Mouse (Mus musculus) hindbrain, postnatal 0 days (tissue): ENCODE measurements around the gene Frem2. TPM values are rescaled to one million over a fixed set of nuclear protein-coding genes. Genes with fewer than 3 reads are reported as not detected.

Source experiments
- ATAC-seq: fragments of 200-750 bp; cut with Nextera tagmentation; 2 replicates; pipeline ENCODE4 v1.8.0; 2017; ENCODE audit warnings: mild to moderate bottlenecking, moderate TSS enrichment, moderate library complexity
- DNase-seq: peaks from one replicate; pipeline ENCODE4 v3.0.0-alpha.2; 2015; ENCODE audit warnings: low spot score
- H3K27ac ChIP-seq: fragments of 300-500 bp; sonication (generic); 2 replicates; pipeline ENCODE4 v1.5.1; 2014; ENCODE audit warnings: mild to moderate bottlenecking
- H3K27me3 ChIP-seq: fragments of 300-500 bp; sonication (generic); 2 replicates; pipeline ENCODE4 v1.6.1; 2014; ENCODE audit warnings: low read length, mixed read lengths; ENCODE audit not compliant: insufficient read depth
- H3K36me3 ChIP-seq: fragments of 300-500 bp; sonication (generic); 2 replicates; pipeline ENCODE4 v1.6.1; 2014; ENCODE audit warnings: low read length, mixed read lengths; ENCODE audit not compliant: insufficient read depth
- H3K4me1 ChIP-seq: fragments of 300-500 bp; sonication (generic); 2 replicates; pipeline ENCODE4 v1.6.1; 2014; ENCODE audit warnings: antibody characterized with exemption, low read length, mixed read lengths; ENCODE audit not compliant: insufficient read depth
- H3K4me2 ChIP-seq: fragments of 300-500 bp; sonication (generic); 2 replicates; pipeline ENCODE4 v1.6.1; 2014; ENCODE audit warnings: low read depth, mild to moderate bottlenecking, low read length, moderate library complexity, mixed read lengths
- H3K4me3 ChIP-seq: fragments of 300-500 bp; sonication (generic); 2 replicates; pipeline ENCODE4 v1.5.1; 2014; ENCODE audit warnings: low read length
- H3K9ac ChIP-seq: fragments of 300-500 bp; sonication (generic); replicated peaks from 2 replicates; pipeline ENCODE4 v1.6.1; 2014; ENCODE audit warnings: mild to moderate bottlenecking, low read length, moderate library complexity, mixed read lengths
- H3K9me3 ChIP-seq: fragments of 300-500 bp; sonication (generic); 2 replicates; pipeline ENCODE4 v1.6.1; 2016; ENCODE audit warnings: low read length, mixed read lengths
- CTCF ChIP-seq: IDR thresholded peaks from 2 replicates; pipeline ENCODE4 v1.5.1; 2016; ENCODE audit warnings: antibody characterized with exemption, control low read depth, low read depth
- WGBS: fragments of 180-500 bp; shearing (Covaris S2); extraction: QIAGEN DNeasy Blood & Tissue Kit; methylation state at CpG from one replicate; pipeline ENCODE4 v1.1.7; 2014; 5-methylcytosine and 5-hydroxymethylcytosine counted together
- polyA plus RNA-seq: library from polyadenylated mRNA; unstranded; fragments of >200 nt; fragmentation: Nextera tagmentation; extraction: Ambion mirVana; gene quantifications from 2 replicates; pipeline ENCODE4 v1.2.1, GENCODE M21; 2015
- total RNA-seq: library from RNA; depleted of rRNA; stranded (reverse); fragments of >200 nt; gene quantifications from 2 replicates; pipeline ENCODE4 v1.2.3, GENCODE M21; 2014

The Frem2 gene
- total and polyA plus RNA-seq, 2 experiments from 2014 or later = 1.7 to 17.6 TPM

GRCm38 (mm10) chr3:53682244-53682643 is 25.1 kb upstream of the Frem2 start:
- Histone ChIP-seq H3K9ac (no peak overlapping the region), H3K9me3 (no peaks in the 10 kb centered on the region), H3K27ac (no peak overlapping the region), H3K27me3 (no peaks in the 10 kb centered on the region), H3K4me3 (no peak overlapping the region), H3K4me2 (no peak overlapping the region), H3K4me1 (no peaks in the 10 kb centered on the region), H3K36me3 (no peaks in the 10 kb centered on the region)
- WGBS = 88% methylated on average over 2 of the region's 2 CpGs
- ATAC-seq = no peak
- no peak for TF ChIP-seq CTCF
- no peak for DNase-seq

DNA sequence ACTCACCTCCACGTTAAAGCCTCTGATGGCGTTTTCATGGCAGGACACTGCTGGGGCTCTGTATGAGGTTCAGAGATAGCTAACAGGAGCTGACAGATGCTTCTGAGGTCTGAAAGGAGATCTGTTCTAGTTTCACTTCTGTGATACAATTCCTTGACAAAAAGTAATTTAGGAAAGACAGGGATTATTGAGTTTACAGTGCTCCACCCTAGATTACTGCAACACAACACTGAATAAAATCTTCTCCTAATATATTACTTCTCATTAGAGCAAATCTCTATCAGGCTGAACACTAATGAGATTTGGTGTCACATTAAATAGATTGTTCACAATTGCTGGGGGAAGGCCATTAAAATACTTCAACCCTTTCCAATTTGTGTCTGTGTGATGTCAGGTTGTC is 23.7 kb upstream of the Frem2 start:
- WGBS = 23% methylated on average over 2 of the region's 2 CpGs
- Histone ChIP-seq H3K9me3 (no peaks in the 10 kb centered on the region), H3K36me3 (no peaks in the 10 kb centered on the region), H3K27me3 (no peaks in the 10 kb centered on the region), H3K27ac (no peak overlapping the region), H3K4me2 (no peak overlapping the region), H3K4me3 (no peak overlapping the region), H3K9ac (no peak overlapping the region), H3K4me1 (no peaks in the 10 kb centered on the region)
- TF ChIP-seq CTCF = no peak
- no peak for DNase-seq
- no peak for ATAC-seq

- H3K4me3 ChIP-seq = no peak overlapping the region
- no peaks in the 10 kb centered on the region for H3K4me1 ChIP-seq
- H3K9ac ChIP-seq = no peak overlapping the region
- no peaks in the 10 kb centered on the region for H3K36me3 ChIP-seq
- no peak for TF ChIP-seq CTCF
- no peak overlapping the region for H3K4me2 ChIP-seq
- no peak for DNase-seq
- no peak for ATAC-seq
- WGBS = 68% methylated on average over 1 of the region's 1 CpGs
- H3K27me3 ChIP-seq = no peaks in the 10 kb centered on the region
- no peak overlapping the region for H3K27ac ChIP-seq
- no peaks in the 10 kb centered on the region for H3K9me3 ChIP-seq
These were observed 17.1 kb upstream of the Frem2 start for GRCm38 (mm10) chr3:53674225-53674624.

GRCm38 (mm10) chr3:53669736-53670135 is 12.6 kb upstream of the Frem2 start:
- ATAC-seq (no peak), DNase-seq (no peak)
- no peak overlapping the region for H3K4me2 ChIP-seq
- H3K36me3 ChIP-seq = no peaks in the 10 kb centered on the region
- H3K9ac ChIP-seq = no peak overlapping the region
- no peak overlapping the region for H3K27ac ChIP-seq
- 74% methylated on average over 2 of the region's 2 CpGs for WGBS
- H3K9me3 ChIP-seq = no peaks in the 10 kb centered on the region
- no peak for TF ChIP-seq CTCF
- no peaks in the 10 kb centered on the region for H3K27me3 ChIP-seq
- no peaks in the 10 kb centered on the region for H3K4me1 ChIP-seq
- H3K4me3 ChIP-seq = no peak overlapping the region

DNA sequence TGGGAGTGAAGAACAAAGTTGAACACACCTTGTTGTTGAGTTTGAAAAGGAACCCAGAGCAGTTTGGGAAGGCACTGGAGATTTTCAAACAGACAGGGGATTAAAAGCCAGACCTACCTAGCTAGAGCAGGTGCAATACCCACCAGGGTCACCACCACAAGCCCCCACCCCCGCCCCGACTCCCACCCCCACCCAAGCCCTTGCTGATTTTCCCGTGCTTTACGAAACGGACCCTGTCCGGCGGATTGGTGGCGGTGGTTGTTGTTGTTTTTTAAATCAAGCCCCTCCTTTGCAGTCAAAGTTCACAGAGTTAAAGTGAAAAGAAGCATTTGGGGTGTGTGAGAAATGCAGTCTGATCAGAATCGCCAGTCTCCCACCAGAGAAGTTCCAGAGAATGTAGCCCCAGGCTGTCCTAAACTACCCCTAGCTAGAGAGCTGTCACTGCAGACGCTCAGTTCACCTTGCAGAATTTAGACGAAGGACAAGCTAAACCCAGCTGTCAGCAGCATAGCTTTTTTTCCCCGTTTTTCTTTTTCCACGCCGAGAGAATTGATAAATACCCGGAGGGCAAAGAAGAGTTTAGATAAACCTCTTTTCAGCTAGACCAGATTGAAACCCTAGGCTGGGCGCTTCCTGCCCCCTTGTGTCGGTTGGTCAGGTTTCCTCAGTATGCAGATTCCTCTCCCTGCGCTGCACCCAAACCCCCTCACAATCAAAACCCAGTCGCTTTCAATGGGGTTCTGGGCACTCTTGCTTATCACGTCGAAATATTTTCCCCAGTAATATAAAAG is 784 bp upstream of the Frem2 start:
- DNase-seq (peak; percentile 71), ATAC-seq (no peak)
- Histone ChIP-seq H3K4me2 (peak overlapping the region; percentile 100), H3K36me3 (no peaks in the 10 kb centered on the region), H3K27me3 (peaks cover 5% of the 10 kb centered on the region; the same call in 1 of the 2 replicates), H3K9me3 (no peaks in the 10 kb centered on the region; the same call in 1 of the 2 replicates), H3K27ac (no peak overlapping the region), H3K4me1 (peaks cover 6% of the 10 kb centered on the region; the same call in 1 of the 2 replicates), H3K9ac (no peak overlapping the region), H3K4me3 (peak overlapping the region; percentile 58)
- WGBS = 2% methylated on average over 21 of the region's 21 CpGs
- TF ChIP-seq CTCF = peak; percentile 70

- under 1% methylated on average over 42 of the region's 42 CpGs for WGBS
- H3K36me3 ChIP-seq = no peaks in the 10 kb centered on the region
These were observed 752 bp downstream of the Frem2 start for GRCm38 (mm10) chr3:53656328-53656877.

More at GRCm38 (mm10) chr3:53656328-53656877, 752 bp downstream of the Frem2 start:
- Histone ChIP-seq H3K9ac (peak overlapping the region; percentile 48), H3K4me2 (peak overlapping the region; percentile 100), H3K4me3 (peak overlapping the region; percentile 58), H3K9me3 (no peaks in the 10 kb centered on the region; the same call in 1 of the 2 replicates), H3K4me1 (peaks cover 6% of the 10 kb centered on the region; the same call in 1 of the 2 replicates), H3K27me3 (peaks cover 5% of the 10 kb centered on the region; the same call in 1 of the 2 replicates), H3K27ac (peak overlapping the region; percentile 32; the same call in 1 of the 2 replicates)
- no peak for DNase-seq
- no peak for TF ChIP-seq CTCF
- ATAC-seq = peak; percentile 22; the same call in 1 of the 2 replicates
